Mouse (Mus musculus): Measurements from ENCODE around the gene Hist2h3c1.

Gene Hist2h3c1

GRCm38 (mm10) chr3:96255926-96256593, 9.6 kb downstream of the Hist2h3c1 start:
- no peak for DNase-seq (ENCODE audit: low spot score in 2 of 2)

GRCm38 (mm10) chr3:96257190-96257589, 10.7 kb downstream of the Hist2h3c1 start:
- DNase-seq (ENCODE audit: low spot score in 2 of 2), result no peak

- DNase-seq (ENCODE audit: low spot score in 2 of 2), result peak in 1 of 2 experiments; percentile 45
Observed at GRCm38 (mm10) chr3:96260220-96260619, 13.7 kb downstream of the Hist2h3c1 start.

- DNase-seq (ENCODE audit: low spot score in 2 of 2), result no peak
Observed at GRCm38 (mm10) chr3:96261623-96262022, 15.1 kb downstream of the Hist2h3c1 start.

GRCm38 (mm10) chr3:96262216-96262875, 15.9 kb downstream of the Hist2h3c1 start:
- DNase-seq (ENCODE audit: low spot score in 2 of 2), result peak; percentile 84 to 88

- DNase-seq (ENCODE audit: low spot score in 2 of 2), result peak; percentile 98 to 100
Observed at GRCm38 (mm10) chr3:96262979-96263550, 16.6 kb downstream of the Hist2h3c1 start, which contains the start of gene Hist2h4. Hist2h4 (minus strand) TSS chr3:96263311.

- peak; percentile 47 to 59 for DNase-seq (ENCODE audit: low spot score in 2 of 2)
Observed at GRCm38 (mm10) chr3:96263558-96264403, 17.3 kb downstream of the Hist2h3c1 start.

GRCm38 (mm10) chr3:96264404-96264949, 18.0 kb downstream of the Hist2h3c1 start:
- no peak for DNase-seq (ENCODE audit: low spot score in 2 of 2)

- no peak for DNase-seq (ENCODE audit: low spot score in 2 of 2)
Observed at GRCm38 (mm10) chr3:96266132-96266710, 19.7 kb downstream of the Hist2h3c1 start.

- DNase-seq (ENCODE audit: low spot score in 2 of 2), result no peak
Observed at GRCm38 (mm10) chr3:96267541-96267940, 21.1 kb downstream of the Hist2h3c1 start.

GRCm38 (mm10) chr3:96268051-96268775, 21.7 kb downstream of the Hist2h3c1 start, which contains the start of gene Hist2h3b:
Hist2h3b (plus strand) TSS chr3:96268654.
- DNase-seq (ENCODE audit: low spot score in 2 of 2), result peak; percentile 85 to 90

- peak; percentile 36 to 56 for DNase-seq (ENCODE audit: low spot score in 2 of 2)
Observed at GRCm38 (mm10) chr3:96268776-96269378, 22.4 kb downstream of the Hist2h3c1 start.

- peak; percentile 95 to 98 for DNase-seq (ENCODE audit: low spot score in 2 of 2)
Observed at GRCm38 (mm10) chr3:96269511-96270474, 23.3 kb downstream of the Hist2h3c1 start, which contains the start of gene Hist2h2bb. Hist2h2bb (plus strand) TSS chr3:96269752.

- DNase-seq (ENCODE audit: low spot score in 2 of 2), result no peak
Observed at GRCm38 (mm10) chr3:96273591-96274465, 27.3 kb downstream of the Hist2h3c1 start.

- peak in 1 of 2 experiments; percentile 46 for DNase-seq (ENCODE audit: low spot score in 2 of 2)
Observed at GRCm38 (mm10) chr3:96277428-96277799, 30.9 kb downstream of the Hist2h3c1 start.

- DNase-seq (ENCODE audit: low spot score in 2 of 2), result peak; percentile 92 to 94
Observed at GRCm38 (mm10) chr3:96277800-96278624, 31.5 kb downstream of the Hist2h3c1 start.

GRCm38 (mm10) chr3:96280660-96281059, 34.2 kb downstream of the Hist2h3c1 start:
- no peak for DNase-seq (ENCODE audit: low spot score in 2 of 2)

Data from frontal cortex, postnatal 36 days (tissue).